Comparison of ENCODE assay signal across 9 mouse cellular contexts in genomic region chr15:99723515-99724291, GRCm38 (mm10). TPM values are rescaled to one million over a fixed set of nuclear protein-coding genes. Genes with fewer than 3 reads are reported as not detected.
DNase-seq lines count a peak whose midpoint lies in the region; ATAC-seq and TF ChIP-seq lines count a peak whose summit lies in the region.
"Had no signal": no experiment of that assay in that cellular context is flagged by ENCODE, and none has a peak within 500 bp of the region (broad histone marks: within the 10 kb centered on the region; RNA-seq: fewer than 3 reads in every experiment).

No protein-coding gene starts in this region.

- peak overlapping the region; percentile 53; the same call in 1 of the 2 replicates for H3K27ac ChIP-seq in ES-E14 (ENCODE audit: insufficient read depth, low read depth, low read length, poor library complexity, severe bottlenecking)
- H3K27ac ChIP-seq in forebrain, embryonic 13.5 days, result peak overlapping the region; percentile 31
- H3K27ac ChIP-seq in lung, postnatal 0 days (ENCODE audit: low read length), result peak overlapping the region; percentile 80

- no peaks in the 10 kb centered on the region for H3K27me3 ChIP-seq in forebrain, embryonic 13.5 days
- no peaks in the 10 kb centered on the region for H3K27me3 ChIP-seq in lung, postnatal 0 days (replicated peaks; ENCODE audit: insufficient read depth, low read length)

- H3K9me3 ChIP-seq in ES-E14 (ENCODE audit: control insufficient read depth, insufficient read depth, low read depth, low read length), result no peaks in the 10 kb centered on the region
- H3K9me3 ChIP-seq in forebrain, embryonic 13.5 days (replicated peaks), result no peaks in the 10 kb centered on the region
- no peaks in the 10 kb centered on the region for H3K9me3 ChIP-seq in lung, postnatal 0 days (ENCODE audit: low read length)

- in situ Hi-C loops in ES-E14 (cut with MboI; ENCODE audit: low sequenced_read_pairs in 2 of 2, unreplicated experiment in 2 of 2), result no loop called here

- peaks cover 4% of the 10 kb centered on the region; the same call in 1 of the 2 replicates for H3K36me3 ChIP-seq in ES-E14 (ENCODE audit: control insufficient read depth, insufficient read depth, low read length, poor library complexity, severe bottlenecking)
- H3K36me3 ChIP-seq in forebrain, embryonic 13.5 days (ENCODE audit: poor library complexity, severe bottlenecking), result peaks cover 51% of the 10 kb centered on the region
- H3K36me3 ChIP-seq in lung, postnatal 0 days (ENCODE audit: insufficient read depth, low read length), result no peaks in the 10 kb centered on the region

- peaks cover 5 to 30% of the 10 kb centered on the region in 2 experiments; a peak in 3 of 4 replicates for H3K4me1 ChIP-seq in ES-E14 (ENCODE audit: control insufficient read depth in 2 of 2, insufficient read depth in 2 of 2, low read length in 2 of 2, poor library complexity in 1 of 2)
- H3K4me1 ChIP-seq in forebrain, embryonic 13.5 days, result peaks cover 35% of the 10 kb centered on the region
- H3K4me1 ChIP-seq in lung, postnatal 0 days (ENCODE audit: insufficient read depth, low read depth, low read length), result 0 out of 2 replicates have a peak, but pooled peaks cover 8% of the 10 kb centered on the region

- intact Hi-C loops in heart, postnatal 25 days (cut with DNase I), result loop anchor here (2.0 kb wide), 1 partner anchor 55 kb away; no protein-coding TSS in a partner anchor

- no peak for ATAC-seq in forebrain, embryonic 13.5 days
- ATAC-seq in lung, postnatal 0 days, result peak; percentile 34

- 0 out of 2 replicates have a peak, but pooled peaks have one; percentile 4 for TF ChIP-seq EP300 in lung, postnatal 0 days (IDR thresholded peaks at IDR 0.05)

- no peak for DNase-seq in ES-E14 (ENCODE audit: low read depth, low spot score)
- DNase-seq in adrenal gland, postnatal 10 days, result peak; percentile 86
- DNase-seq in heart, postnatal 25 days (ENCODE audit: low spot score), result peak; percentile 70
- peak; percentile 59 to 74 for DNase-seq in kidney, postnatal 4 days
- peak; percentile 90 for DNase-seq in lung, postnatal 0 days (ENCODE audit: low spot score)
- DNase-seq in right cerebral cortex, postnatal 14 days, result peak; percentile 58
- DNase-seq in retina, embryonic 14.5 days (ENCODE audit: low spot score), result no peak

- 0 out of 4 replicates have a peak overlapping the region, but pooled peaks have one; percentile 11 to 19 for H3K4me3 ChIP-seq in ES-E14 (ENCODE audit: insufficient read depth in 1 of 2, low read depth in 1 of 2, low read length in 2 of 2, poor library complexity in 1 of 2, severe bottlenecking in 1 of 2)
- H3K4me3 ChIP-seq in forebrain, embryonic 13.5 days, result no peak overlapping the region
- H3K4me3 ChIP-seq in lung, postnatal 0 days (ENCODE audit: low read depth, low read length), result no peak overlapping the region

- TF ChIP-seq CTCF in lung, postnatal 0 days (IDR thresholded peaks at IDR 0.05), result no peak

- 0 out of 2 replicates have a peak overlapping the region, but pooled peaks have one; percentile 28 for H3K9ac ChIP-seq in ES-E14 (ENCODE audit: insufficient read depth, low read depth, low read length, poor library complexity, severe bottlenecking)
- 0 out of 2 replicates have a peak overlapping the region, but pooled peaks have one; percentile 21 for H3K9ac ChIP-seq in forebrain, embryonic 13.5 days
- no peak overlapping the region for H3K9ac ChIP-seq in lung, postnatal 0 days (replicated peaks; ENCODE audit: low read depth)

- no peak overlapping the region for H3K4me2 ChIP-seq in forebrain, embryonic 13.5 days
- H3K4me2 ChIP-seq in lung, postnatal 0 days (replicated peaks; ENCODE audit: low read depth, low read length), result peak overlapping the region; percentile 61

- 17% methylated on average over 11 of the region's 11 CpGs for WGBS in forebrain, embryonic 13.5 days
- whole genome bisulfite sequencing in lung, postnatal 0 days, result 21% methylated on average over 11 of the region's 11 CpGs

TF ChIP-seq in ES-E14, 5 proteins besides CTCF, POLR2A, EP300 and RAD21:
- TF ChIP-seq MAFK (IDR thresholded peaks at IDR 0.05; ENCODE audit: insufficient read depth, low read depth, low read length) (no peak), ZNF384 (IDR thresholded peaks at IDR 0.05; ENCODE audit: low read depth, low read length) (no peak), CHD2 (IDR thresholded peaks at IDR 0.05; ENCODE audit: low read depth, low read length) (no peak)

RNA-seq across cellular contexts. Expression of gene Cox14, which starts 1.7 kb away (rescaled TPM):
- total RNA-seq in ES-E14 (2012; rRNA removed), result 68.8 and 86.6 TPM in 2 replicates
- total RNA-seq in adrenal gland, postnatal 10 days (2021), result 100 to 1,000 TPM; 178 to 185 TPM
- 177 and 190 TPM in 2 replicates for polyA plus RNA-seq in forebrain, embryonic 13.5 days (2015; fragmentation: Nextera tagmentation; extraction: Ambion mirVana)
- 100 to 1,000 TPM; 227 to 229 TPM for total RNA-seq in heart, postnatal 25 days (2021)
- polyA plus RNA-seq in lung, postnatal 0 days (2015; fragmentation: Nextera tagmentation; extraction: Ambion mirVana), result 197 and 206 TPM in 2 replicates

RNA-seq across cellular contexts. Expression of gene Gpd1, which starts 6.4 kb away (rescaled TPM):
- total RNA-seq in ES-E14 (2012; rRNA removed), result 0.85 and 1.1 TPM in 2 replicates
- 1,000 to 10,000 TPM; 1,543 to 1,818 TPM for total RNA-seq in adrenal gland, postnatal 10 days (2021)
- 1.2 and 1.3 TPM in 2 replicates for polyA plus RNA-seq in forebrain, embryonic 13.5 days (2015; fragmentation: Nextera tagmentation; extraction: Ambion mirVana)
- total RNA-seq in heart, postnatal 25 days (2021), result 10 to 100 TPM; 54.1 to 67.6 TPM
- 10.0 and 13.2 TPM in 2 replicates for polyA plus RNA-seq in lung, postnatal 0 days (2015; fragmentation: Nextera tagmentation; extraction: Ambion mirVana)

RNA-seq across cellular contexts. Expression of gene Gm17349, which starts 18.4 kb away (rescaled TPM):
- 2.3 and 2.5 TPM in 2 replicates for total RNA-seq in ES-E14 (2012; rRNA removed)
- 10 to 100 TPM; 10.9 to 24.6 TPM for total RNA-seq in adrenal gland, postnatal 10 days (2021)
- polyA plus RNA-seq in forebrain, embryonic 13.5 days (2015; fragmentation: Nextera tagmentation; extraction: Ambion mirVana), result not detected in 2 replicates
- 1 to 10 TPM; 2.8 to 4.2 TPM for total RNA-seq in heart, postnatal 25 days (2021)
- 3.2 TPM in 1 of 2 replicates, not detected in the other for polyA plus RNA-seq in lung, postnatal 0 days (2015; fragmentation: Nextera tagmentation; extraction: Ambion mirVana)
- total RNA-seq: common myeloid progenitor, adult 5-6 weeks had no signal

RNA-seq across cellular contexts. Expression of gene Smarcd1, which starts 21.8 kb away (rescaled TPM):
- 62.1 and 76.3 TPM in 2 replicates for total RNA-seq in ES-E14 (2012; rRNA removed)
- 10 to 100 TPM; 47.1 to 49.6 TPM for total RNA-seq in adrenal gland, postnatal 10 days (2021)
- 118 and 130 TPM in 2 replicates for polyA plus RNA-seq in forebrain, embryonic 13.5 days (2015; fragmentation: Nextera tagmentation; extraction: Ambion mirVana)
- total RNA-seq in heart, postnatal 25 days (2021), result 10 to 100 TPM; 23.5 to 25.3 TPM
- polyA plus RNA-seq in lung, postnatal 0 days (2015; fragmentation: Nextera tagmentation; extraction: Ambion mirVana), result 19.7 and 20.4 TPM in 2 replicates

RNA-seq across cellular contexts. Expression of gene Cers5, which starts 49.0 kb away (rescaled TPM):
- total RNA-seq in ES-E14 (2012; rRNA removed), result 107 and 126 TPM in 2 replicates
- 10 to 100 TPM; 35.9 to 41.6 TPM for total RNA-seq in adrenal gland, postnatal 10 days (2021)
- polyA plus RNA-seq in forebrain, embryonic 13.5 days (2015; fragmentation: Nextera tagmentation; extraction: Ambion mirVana), result 62.6 and 67.2 TPM in 2 replicates
- 10 to 100 TPM; 18.2 to 18.5 TPM for total RNA-seq in heart, postnatal 25 days (2021)
- 67.1 and 71.5 TPM in 2 replicates for polyA plus RNA-seq in lung, postnatal 0 days (2015; fragmentation: Nextera tagmentation; extraction: Ambion mirVana)

Comparison
In these comparisons a context has a peak if more than half of its experiments do, and no peak if none do; other contexts are left out.
1. DNase-seq: peak in adrenal gland, postnatal 10 days (single experiment), heart, postnatal 25 days (single experiment), kidney, postnatal 4 days (2 of 2), lung, postnatal 0 days (single experiment) and right cerebral cortex, postnatal 14 days (single experiment); none in ES-E14 (single experiment) and retina, embryonic 14.5 days (single experiment).
2. H3K4me3 ChIP-seq: peak in ES-E14 (2 of 2); none in forebrain, embryonic 13.5 days (single experiment) and lung, postnatal 0 days (single experiment).
3. RNA of gene Gpd1, which starts 6.4 kb away (total RNA-seq): 1,543 to 1,818 TPM in adrenal gland, postnatal 10 days and 54.1 to 67.6 TPM in heart, postnatal 25 days; 0.85 to 1.1 TPM in ES-E14; every median in the first group is over 10 times any median in the second.
4. Peak in every context shown above with its lines, with median percentiles within 50 percentile points of each other: H3K27ac ChIP-seq.